Mouse (Mus musculus): ENCODE results near the gene Abhd13.

Gene Abhd13

GRCm38 (mm10) chr8:10016252-10016651, 38.7 kb downstream of the Abhd13 start:
- DNase-seq (ENCODE audit: low spot score in 2 of 2) = no peak

DNA sequence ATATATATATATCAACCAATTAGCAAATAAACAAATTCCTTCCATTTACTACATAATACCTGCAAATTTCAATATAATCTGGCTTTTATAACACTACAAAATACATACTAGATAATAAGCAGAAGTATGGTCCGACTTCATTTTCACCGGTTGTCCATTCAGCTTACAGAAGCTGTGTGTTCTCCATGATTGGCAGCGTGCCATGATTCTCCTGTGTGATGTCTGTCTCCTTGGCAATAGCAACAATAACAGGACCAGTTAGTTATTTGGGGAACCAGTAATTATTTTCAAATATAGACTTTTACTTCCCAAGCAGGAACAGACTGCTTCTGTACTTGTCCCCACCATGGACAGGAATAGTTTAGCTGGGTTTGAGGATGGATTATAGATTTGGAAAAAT, 39.7 kb downstream of the Abhd13 start:
- peak in 1 of 2 experiments; percentile 44 for DNase-seq (ENCODE audit: low spot score in 2 of 2)

GRCm38 (mm10) chr8:10030320-10031060, 53.0 kb downstream of the Abhd13 start:
- DNase-seq (ENCODE audit: low spot score in 2 of 2) = no peak

DNA sequence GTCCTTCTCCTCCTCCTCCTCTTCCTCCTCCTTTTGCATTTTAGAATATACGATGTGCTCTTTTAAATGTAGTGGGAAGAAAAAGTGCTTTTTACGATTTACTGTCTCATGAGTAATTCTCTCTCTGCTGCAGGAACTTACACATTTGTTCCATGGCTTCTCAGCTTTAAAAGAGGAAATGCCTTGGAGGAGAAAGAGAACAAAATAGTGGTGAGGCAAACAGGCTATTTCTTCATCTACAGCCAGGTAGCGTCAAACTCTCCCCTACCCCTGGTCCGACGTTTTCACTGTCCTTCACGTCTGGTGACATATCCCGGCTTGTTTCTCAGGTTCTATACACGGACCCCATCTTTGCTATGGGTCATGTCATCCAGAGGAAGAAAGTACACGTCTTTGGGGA, 53.7 kb downstream of the Abhd13 start:
- no peak for DNase-seq (ENCODE audit: low spot score in 2 of 2)

GRCm38 (mm10) chr8:10040866-10041265, 63.4 kb downstream of the Abhd13 start:
- no peak for DNase-seq (ENCODE audit: low spot score in 2 of 2)

Measured in cerebellum, postnatal 4 days (tissue).